Mouse (Mus musculus): Measurements from ENCODE around the gene Cdk17.

- no peak for TF ChIP-seq GATA1 (IDR thresholded peaks at IDR 0.05; ENCODE audit: borderline replicate concordance, low read length)
- no peak for TF ChIP-seq FLI1 (IDR thresholded peaks at IDR 0.05; ENCODE audit: low read length)
Measured at GRCm38 (mm10) chr10:93269744-93270143, 109.1 kb downstream of the Cdk17 start.
